19 mouse cellular contexts compared by ENCODE assay signal in the genomic region with DNA sequence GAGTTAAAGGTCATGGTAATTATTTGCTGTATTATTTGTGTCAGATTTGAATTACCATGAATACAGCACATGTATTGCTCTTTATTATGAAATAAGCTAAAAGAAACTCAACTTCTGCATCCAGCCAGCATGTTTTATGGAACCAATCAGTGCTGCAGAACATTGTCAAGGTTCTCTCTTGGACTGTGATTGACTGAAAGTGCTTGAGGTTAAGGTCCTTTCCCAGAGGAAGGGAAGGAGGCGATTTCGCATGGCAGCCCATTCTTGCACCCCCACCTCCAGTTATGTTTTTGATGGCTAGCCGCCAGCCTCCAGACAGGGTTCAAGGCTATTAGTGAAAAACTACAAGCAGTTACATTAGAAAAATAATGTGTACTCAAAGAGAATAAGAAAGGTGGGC.
DNase-seq lines count a peak whose midpoint lies in the region; ATAC-seq lines count a peak whose summit lies in the region.
"Had no signal": no experiment of that assay in that cellular context is flagged by ENCODE, and none has a peak within 500 bp of the region (broad histone marks: within the 10 kb centered on the region; RNA-seq: fewer than 3 reads in every experiment).

No protein-coding gene starts in this region.

- H3K9ac ChIP-seq in kidney, embryonic 15.5 days, result no peak overlapping the region
- H3K9ac ChIP-seq in neural tube, embryonic 11.5 days (ENCODE audit: low read length), result no peak overlapping the region
- H3K9ac ChIP-seq in neural tube, embryonic 15.5 days (replicated peaks), result no peak overlapping the region
- H3K9ac ChIP-seq in embryonic facial prominence, embryonic 11.5 days (replicated peaks; ENCODE audit: low read length), result no peak overlapping the region
- H3K9ac ChIP-seq: embryonic facial prominence, embryonic 15.5 days; heart, embryonic 12.5 days; hindbrain, embryonic 14.5 days had no signal

- DNase-seq in adrenal gland, adult 8-10 months, result peak; percentile 1
- no peak for DNase-seq in adrenal gland, adult 18-20 months (ENCODE audit: low spot score in 2 of 2)
- DNase-seq in kidney, postnatal 10 days, result peak; percentile 17
- DNase-seq in neural tube, embryonic 11.5 days (ENCODE audit: low spot score), result peak; percentile 17
- peak; percentile 22 for DNase-seq in embryonic facial prominence, embryonic 11.5 days (ENCODE audit: low spot score)
- DNase-seq in urinary bladder, postnatal 14 days (ENCODE audit: low spot score), result no peak
- DNase-seq: cerebellum, adult 18-20 months; cerebellum, postnatal 10 days; gastrocnemius, adult 2 months; gastrocnemius, postnatal 25 days had no signal

- no peak overlapping the region for H3K4me3 ChIP-seq in kidney, embryonic 15.5 days (replicated peaks)
- H3K4me3 ChIP-seq in neural tube, embryonic 11.5 days (ENCODE audit: low read depth, low read length), result no peak overlapping the region
- H3K4me3 ChIP-seq in neural tube, embryonic 15.5 days (replicated peaks), result no peak overlapping the region
- H3K4me3 ChIP-seq in embryonic facial prominence, embryonic 11.5 days (ENCODE audit: low read depth, low read length), result no peak overlapping the region
- H3K4me3 ChIP-seq: embryonic facial prominence, embryonic 15.5 days; erythroblast, embryonic 14.5 days; forebrain, embryonic 10.5 days; gastrocnemius, adult 2 months; heart, embryonic 12.5 days; hindbrain, embryonic 10.5 days had no signal

- no peak for ATAC-seq in kidney, embryonic 15.5 days (replicated peaks; ENCODE audit: low FRiP score)
- ATAC-seq in neural tube, embryonic 11.5 days (ENCODE audit: insufficient read depth, low FRiP score, low TSS enrichment), result no peak
- no peak for ATAC-seq in neural tube, embryonic 15.5 days (ENCODE audit: low FRiP score)
- no peak for ATAC-seq in embryonic facial prominence, embryonic 11.5 days (replicated peaks; ENCODE audit: insufficient number of reproducible peaks, low FRiP score, low TSS enrichment, low read depth)
- ATAC-seq: forebrain, embryonic 14.5 days had no signal

- WGBS in kidney, embryonic 15.5 days, result 56% methylated on average over 3 of the region's 3 CpGs
- WGBS in neural tube, embryonic 11.5 days, result 76% methylated on average over 3 of the region's 3 CpGs
- WGBS in neural tube, embryonic 15.5 days, result 83% methylated on average over 3 of the region's 3 CpGs
- WGBS in embryonic facial prominence, embryonic 11.5 days, result 61% methylated on average over 3 of the region's 3 CpGs

- no peaks in the 10 kb centered on the region for H3K27me3 ChIP-seq in kidney, embryonic 15.5 days
- H3K27me3 ChIP-seq in neural tube, embryonic 11.5 days (ENCODE audit: control insufficient read depth, insufficient read depth, low read length), result no peaks in the 10 kb centered on the region
- H3K27me3 ChIP-seq in neural tube, embryonic 15.5 days (replicated peaks), result no peaks in the 10 kb centered on the region
- no peaks in the 10 kb centered on the region for H3K27me3 ChIP-seq in embryonic facial prominence, embryonic 11.5 days (ENCODE audit: control insufficient read depth, insufficient read depth, low read length)
- H3K27me3 ChIP-seq: embryonic facial prominence, embryonic 15.5 days; heart, embryonic 12.5 days had no signal

- H3K4me1 ChIP-seq in kidney, embryonic 15.5 days, result no peaks in the 10 kb centered on the region
- H3K4me1 ChIP-seq in neural tube, embryonic 11.5 days (ENCODE audit: control insufficient read depth, insufficient read depth, low read length), result no peaks in the 10 kb centered on the region
- no peaks in the 10 kb centered on the region for H3K4me1 ChIP-seq in neural tube, embryonic 15.5 days
- H3K4me1 ChIP-seq in embryonic facial prominence, embryonic 11.5 days (ENCODE audit: control insufficient read depth, insufficient read depth, low read length), result no peaks in the 10 kb centered on the region
- H3K4me1 ChIP-seq: embryonic facial prominence, embryonic 15.5 days; forebrain, embryonic 10.5 days; heart, embryonic 12.5 days; hindbrain, embryonic 10.5 days had no signal

- H3K9me3 ChIP-seq in kidney, embryonic 15.5 days (replicated peaks), result no peaks in the 10 kb centered on the region
- no peaks in the 10 kb centered on the region for H3K9me3 ChIP-seq in neural tube, embryonic 11.5 days (ENCODE audit: control insufficient read depth, low read length)
- H3K9me3 ChIP-seq in neural tube, embryonic 15.5 days (replicated peaks), result no peaks in the 10 kb centered on the region
- H3K9me3 ChIP-seq in embryonic facial prominence, embryonic 11.5 days (replicated peaks; ENCODE audit: control insufficient read depth, low read length), result no peaks in the 10 kb centered on the region
- H3K9me3 ChIP-seq: embryonic facial prominence, embryonic 15.5 days; forebrain, embryonic 10.5 days; heart, embryonic 12.5 days; hindbrain, embryonic 10.5 days had no signal

- H3K27ac ChIP-seq in kidney, embryonic 15.5 days, result no peak overlapping the region
- no peak overlapping the region for H3K27ac ChIP-seq in neural tube, embryonic 11.5 days (ENCODE audit: low read depth, low read length)
- H3K27ac ChIP-seq in neural tube, embryonic 15.5 days (replicated peaks), result no peak overlapping the region
- no peak overlapping the region for H3K27ac ChIP-seq in embryonic facial prominence, embryonic 11.5 days (replicated peaks; ENCODE audit: low read depth, low read length)
- H3K27ac ChIP-seq: embryonic facial prominence, embryonic 15.5 days; forebrain, embryonic 10.5 days; gastrocnemius, adult 2 months; hindbrain, embryonic 10.5 days; hindbrain, embryonic 14.5 days had no signal

- H3K4me2 ChIP-seq in kidney, embryonic 15.5 days, result no peak overlapping the region
- H3K4me2 ChIP-seq in neural tube, embryonic 11.5 days (ENCODE audit: low read depth), result no peak overlapping the region
- no peak overlapping the region for H3K4me2 ChIP-seq in neural tube, embryonic 15.5 days
- H3K4me2 ChIP-seq in embryonic facial prominence, embryonic 11.5 days (ENCODE audit: low read depth, low read length), result no peak overlapping the region
- H3K4me2 ChIP-seq: embryonic facial prominence, embryonic 15.5 days; heart, embryonic 12.5 days; hindbrain, embryonic 14.5 days had no signal

- no peaks in the 10 kb centered on the region for H3K36me3 ChIP-seq in kidney, embryonic 15.5 days
- no peaks in the 10 kb centered on the region for H3K36me3 ChIP-seq in neural tube, embryonic 11.5 days (ENCODE audit: control insufficient read depth, insufficient read depth, low read length)
- H3K36me3 ChIP-seq in neural tube, embryonic 15.5 days, result no peaks in the 10 kb centered on the region
- H3K36me3 ChIP-seq in embryonic facial prominence, embryonic 11.5 days (replicated peaks; ENCODE audit: control insufficient read depth, insufficient read depth, low read depth, low read length), result no peaks in the 10 kb centered on the region
- H3K36me3 ChIP-seq: embryonic facial prominence, embryonic 15.5 days; forebrain, embryonic 10.5 days; heart, embryonic 12.5 days; hindbrain, embryonic 10.5 days had no signal

Comparison
In these comparisons a context has a peak if more than half of its experiments do, and no peak if none do; other contexts are left out.
1. DNase-seq: peak in adrenal gland, adult 8-10 months (single experiment), kidney, postnatal 10 days (single experiment), neural tube, embryonic 11.5 days (single experiment) and embryonic facial prominence, embryonic 11.5 days (single experiment); none in adrenal gland, adult 18-20 months (0 of 2) and urinary bladder, postnatal 14 days (single experiment).